Mouse (Mus musculus) gastrocnemius, postnatal 4 days (tissue): Measurements from ENCODE around the gene Gm6034. TPM values are rescaled to one million over a fixed set of nuclear protein-coding genes. Genes with fewer than 3 reads are reported as not detected.
"Not testable (repeated sequence)": the region's sequence is repeated elsewhere in the genome, so short reads cannot be mapped to it uniquely, and the experiment has no call there.

ENCODE experiments used
- DNase-seq, 2 experiments: peaks; one replicate each; pipeline ENCODE4 v3.0.0; 2021 to 2022; ENCODE audit warnings: low spot score in 2 of 2, mixed read lengths in 2 of 2
- long read RNA-seq, 2 experiments: library from polyadenylated mRNA; stranded (forward); transcript quantifications; one replicate each; pipeline ENCODE4 v2.0.0; 2021
- total RNA-seq, 2 experiments: library from RNA; stranded (reverse); gene quantifications; 2 replicates each; pipeline ENCODE4 v1.2.3; 2021

Gene Gm6034
- total RNA-seq: not detected
- long read RNA-seq, experiment 1: 0 reads
- long read RNA-seq, experiment 2: 0 reads

- peak in 1 of 2 experiments; percentile 52 for DNase-seq
Observed at GRCm38 (mm10) chr17:36042610-36043169, at the start of gene Gm6034, which contains the start of gene H2-T22. Gene Gm6034 (plus strand): TSS chr17:36042961. Gene H2-T22 (minus strand): TSS chr17:36042747.

- DNase-seq: peak; percentile 63 to 70
Observed at GRCm38 (mm10) chr17:35993675-35994074, 49.1 kb upstream of the Gm6034 start.

- peak; percentile 44 to 76 for DNase-seq
Observed at GRCm38 (mm10) chr17:35994175-35994878, 48.4 kb upstream of the Gm6034 start.

GRCm38 (mm10) chr17:35994879-35995240 is 47.9 kb upstream of the Gm6034 start:
- DNase-seq: no peak

- peak; percentile 83 to 91 for DNase-seq
Observed at GRCm38 (mm10) chr17:35996949-35997348, 45.8 kb upstream of the Gm6034 start.

- DNase-seq: no peak
Observed at GRCm38 (mm10) chr17:35997713-35998510, 44.8 kb upstream of the Gm6034 start.

GRCm38 (mm10) chr17:35998545-35999305 is 44.0 kb upstream of the Gm6034 start:
- no peak for DNase-seq

GRCm38 (mm10) chr17:35999356-35999755 is 43.4 kb upstream of the Gm6034 start:
- no peak for DNase-seq

- DNase-seq: no peak
Observed at GRCm38 (mm10) chr17:36000349-36000748, 42.4 kb upstream of the Gm6034 start.

GRCm38 (mm10) chr17:36001121-36001897 is 41.5 kb upstream of the Gm6034 start:
- DNase-seq: no peak

- no peak for DNase-seq
Observed at GRCm38 (mm10) chr17:36001966-36002365, 40.8 kb upstream of the Gm6034 start.

- no peak for DNase-seq
Observed at GRCm38 (mm10) chr17:36003331-36003730, 39.4 kb upstream of the Gm6034 start.

GRCm38 (mm10) chr17:36004409-36004808 is 38.4 kb upstream of the Gm6034 start:
- not testable (repeated sequence) for DNase-seq

GRCm38 (mm10) chr17:36014977-36015376 is 27.8 kb upstream of the Gm6034 start:
- no peak for DNase-seq

- no peak for DNase-seq
Observed at GRCm38 (mm10) chr17:36017046-36017445, 25.7 kb upstream of the Gm6034 start.

GRCm38 (mm10) chr17:36018979-36019378 is 23.8 kb upstream of the Gm6034 start:
- no peak for DNase-seq

- no peak for DNase-seq
Observed at GRCm38 (mm10) chr17:36019519-36019918, 23.2 kb upstream of the Gm6034 start.

- DNase-seq: peak in 1 of 2 experiments; percentile 54
Observed at GRCm38 (mm10) chr17:36020191-36021073, 22.3 kb upstream of the Gm6034 start, which contains the start of gene H2-T24. Gene H2-T24 (minus strand): TSS chr17:36020560.

- no peak for DNase-seq
Observed at GRCm38 (mm10) chr17:36021309-36021708, 21.5 kb upstream of the Gm6034 start.
